Mouse (Mus musculus) intestine, postnatal 0 days (tissue): Measurements from ENCODE around the gene Soat2. TPM values are rescaled to one million over a fixed set of nuclear protein-coding genes. Genes with fewer than 3 reads are reported as not detected.

Source experiments
- ATAC-seq: fragments of 200-750 bp; cut with Nextera tagmentation; 2 replicates; pipeline ENCODE4 v1.8.0; 2017; ENCODE audit warnings: mild to moderate bottlenecking, moderate TSS enrichment, moderate library complexity
- H3K27ac ChIP-seq: fragments of 300-500 bp; sonication (generic); 2 replicates; pipeline ENCODE4 v1.5.1; 2014; ENCODE audit warnings: mild to moderate bottlenecking, low read depth, low read length, moderate library complexity
- H3K27me3 ChIP-seq: fragments of 300-500 bp; sonication (generic); replicated peaks from 2 replicates; pipeline ENCODE4 v1.6.1; 2014; ENCODE audit warnings: low read length, mixed read lengths; ENCODE audit not compliant: control insufficient read depth, insufficient read depth
- H3K36me3 ChIP-seq: fragments of 300-500 bp; sonication (generic); 2 replicates; pipeline ENCODE4 v1.6.1; 2014; ENCODE audit warnings: mild to moderate bottlenecking, moderate library complexity; ENCODE audit not compliant: control insufficient read depth, insufficient read depth
- H3K4me1 ChIP-seq: fragments of 300-500 bp; sonication (generic); replicated peaks from 2 replicates; pipeline ENCODE4 v1.6.1; 2014; ENCODE audit warnings: antibody characterized with exemption, low read length, mixed read lengths; ENCODE audit not compliant: control insufficient read depth, insufficient read depth
- H3K4me2 ChIP-seq: fragments of 300-500 bp; sonication (generic); replicated peaks from 2 replicates; pipeline ENCODE4 v1.6.1; 2014; ENCODE audit warnings: low read depth, mild to moderate bottlenecking, moderate library complexity
- H3K4me3 ChIP-seq: fragments of 300-500 bp; sonication (generic); 2 replicates; pipeline ENCODE4 v1.5.1; 2014; ENCODE audit warnings: low read depth, low read length
- H3K9ac ChIP-seq: fragments of 300-500 bp; sonication (generic); 2 replicates; pipeline ENCODE4 v1.6.1; 2014; ENCODE audit warnings: mild to moderate bottlenecking, low read depth, low read length
- H3K9me3 ChIP-seq: fragments of 300-500 bp; sonication (generic); 2 replicates; pipeline ENCODE4 v1.6.1; 2016; ENCODE audit warnings: mixed run types; ENCODE audit not compliant: control insufficient read depth
- CTCF ChIP-seq: sonication (generic); IDR thresholded peaks from 2 replicates; pipeline ENCODE4 v1.5.1; 2016; ENCODE audit warnings: low read depth, mild to moderate bottlenecking, control low read depth, antibody characterized with exemption, moderate library complexity
- WGBS: fragments of 180-500 bp; shearing (Covaris S2); extraction: QIAGEN DNeasy Blood & Tissue Kit; methylation state at CpG from one replicate; pipeline ENCODE4 v1.1.7; 2014; 5-methylcytosine and 5-hydroxymethylcytosine counted together
- polyA plus RNA-seq: library from polyadenylated mRNA; unstranded; fragments of >200 nt; fragmentation: Nextera tagmentation; extraction: Ambion mirVana; gene quantifications from 2 replicates; pipeline ENCODE4 v1.2.1, GENCODE M21; 2015

Soat2 gene
- polyA plus RNA-seq, 1 experiment from 2014 or later = 52.7 TPM

DNA sequence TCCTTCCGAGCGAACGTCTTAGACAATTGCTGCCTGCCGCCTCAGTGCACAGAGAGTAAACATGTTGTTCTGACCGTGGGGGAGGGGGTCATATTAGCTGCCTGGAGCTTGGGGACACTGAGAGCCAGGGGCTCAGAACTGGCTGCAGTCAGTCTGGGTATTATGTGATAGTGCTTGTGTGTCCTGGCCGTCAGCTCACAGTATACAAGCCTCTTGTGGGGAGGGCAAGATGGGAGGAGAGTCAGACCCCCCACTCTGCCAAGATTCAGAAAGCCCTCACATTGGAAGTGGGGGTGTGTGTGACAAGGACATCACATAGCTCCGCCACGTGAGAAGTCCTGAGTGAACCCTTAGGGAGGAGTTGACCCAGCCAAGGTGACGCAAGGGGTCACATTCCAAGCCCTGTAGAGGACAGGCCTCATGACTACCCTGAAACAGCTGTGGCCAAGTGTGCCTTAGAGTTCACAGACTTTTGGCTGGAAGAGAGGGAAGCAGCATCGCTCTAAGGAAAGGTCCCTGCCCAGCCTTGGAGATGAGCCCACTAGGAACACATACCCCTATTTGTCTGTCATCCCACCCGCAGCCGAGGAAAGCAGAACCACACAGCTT lies 46.3 kb upstream of the Soat2 start:
- H3K9me3 ChIP-seq = no peaks in the 10 kb centered on the region
- ATAC-seq = no peak
- H3K4me3 ChIP-seq = peak overlapping the region; percentile 57
- peaks cover 31% of the 10 kb centered on the region for H3K4me1 ChIP-seq
- H3K9ac ChIP-seq = peak overlapping the region; percentile 50; the same call in 1 of the 2 replicates
- H3K27me3 ChIP-seq = no peaks in the 10 kb centered on the region
- peaks cover 17% of the 10 kb centered on the region; the same call in 1 of the 2 replicates for H3K36me3 ChIP-seq
- peak overlapping the region; percentile 87 for H3K27ac ChIP-seq
- 40% methylated on average over 12 of the region's 12 CpGs for WGBS
- TF ChIP-seq CTCF = no peak
- H3K4me2 ChIP-seq = peak overlapping the region; percentile 88

DNA sequence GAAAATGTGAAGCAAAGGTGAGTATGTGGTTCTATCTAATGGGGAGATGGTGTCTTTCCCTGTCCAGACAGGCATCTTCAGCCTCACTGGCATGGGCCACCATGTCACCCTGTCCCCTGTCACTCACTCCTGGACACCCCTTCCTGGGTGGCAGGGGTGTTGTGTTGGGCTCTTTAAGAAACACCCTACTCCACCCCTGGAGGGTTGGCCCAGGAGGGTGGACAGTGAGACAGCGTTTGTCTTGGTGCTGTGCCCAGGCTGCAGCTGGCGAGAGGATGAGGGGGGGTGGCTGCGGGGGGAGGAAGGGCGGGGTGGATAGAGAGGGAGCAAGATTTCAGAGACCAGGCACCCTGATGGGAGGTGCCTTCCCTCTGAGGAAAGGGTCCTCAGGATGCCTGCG lies 45.0 kb upstream of the Soat2 start:
- H3K4me2 ChIP-seq = peak overlapping the region; percentile 77; the same call in 1 of the 2 replicates
- H3K4me3 ChIP-seq = no peak overlapping the region
- peaks cover 29% of the 10 kb centered on the region; the same call in 1 of the 2 replicates for H3K36me3 ChIP-seq
- ATAC-seq = no peak
- 55% methylated on average over 5 of the region's 5 CpGs for WGBS
- no peak overlapping the region for H3K27ac ChIP-seq
- peaks cover 26% of the 10 kb centered on the region for H3K4me1 ChIP-seq
- no peak for TF ChIP-seq CTCF
- H3K9ac ChIP-seq = no peak overlapping the region
- H3K9me3 ChIP-seq = no peaks in the 10 kb centered on the region
- H3K27me3 ChIP-seq = no peaks in the 10 kb centered on the region

DNA sequence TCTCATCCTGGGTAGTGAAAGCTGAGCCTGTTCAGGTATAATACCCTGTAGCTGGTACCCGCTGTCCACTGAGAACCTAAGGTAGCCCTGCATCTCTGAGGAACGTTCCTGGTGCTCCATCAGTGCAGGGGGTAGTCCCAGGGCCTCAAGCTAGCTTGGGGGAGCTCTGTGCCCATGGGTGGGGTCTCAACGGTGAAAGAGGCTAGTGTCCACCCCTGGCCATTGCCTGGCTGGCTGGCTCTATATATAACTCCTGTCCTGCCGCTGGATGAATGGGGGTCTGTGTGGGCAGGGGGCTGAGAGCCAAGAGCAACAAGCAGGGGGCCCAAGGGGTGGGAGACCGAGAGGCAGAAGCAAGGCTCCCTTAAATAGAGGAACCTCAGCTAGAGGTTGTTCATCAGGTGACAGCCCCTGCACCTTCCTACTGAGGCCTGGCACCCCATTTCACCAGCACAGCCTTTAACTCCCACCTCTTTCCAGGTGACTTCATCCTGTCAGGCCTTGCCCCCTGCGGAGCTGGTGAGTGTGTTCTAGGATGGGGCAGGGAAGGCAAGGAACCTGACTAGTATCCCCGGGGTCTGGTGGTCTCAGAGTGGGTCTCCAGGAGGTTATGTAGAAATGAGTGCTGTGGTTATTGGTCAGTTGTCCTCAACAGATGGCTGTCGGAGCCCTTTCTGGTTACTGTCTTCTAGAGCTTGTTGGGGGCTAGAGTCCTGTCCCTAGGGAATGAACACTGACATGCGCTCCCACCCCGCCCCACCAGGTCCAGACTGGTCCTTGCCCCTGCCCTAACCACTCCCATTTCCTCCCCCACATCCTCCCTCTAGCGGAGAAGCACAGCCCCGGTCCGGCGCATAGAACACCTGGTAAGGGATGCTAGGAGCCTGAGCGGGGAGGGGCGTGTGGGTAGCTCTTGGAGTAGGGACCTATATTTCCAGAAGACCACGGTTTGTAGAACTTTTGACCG lies 44.3 kb upstream of the Soat2 start:
- Histone ChIP-seq H3K27ac (no peak overlapping the region), H3K9ac (no peak overlapping the region), H3K27me3 (no peaks in the 10 kb centered on the region), H3K9me3 (no peaks in the 10 kb centered on the region), H3K4me2 (peak overlapping the region; percentile 77), H3K36me3 (peaks cover 36% of the 10 kb centered on the region), H3K4me1 (peaks cover 24% of the 10 kb centered on the region), H3K4me3 (peak overlapping the region; percentile 34)
- peak; percentile 55 for TF ChIP-seq CTCF
- no peak for ATAC-seq
- WGBS = 40% methylated on average over 18 of the region's 18 CpGs

DNA sequence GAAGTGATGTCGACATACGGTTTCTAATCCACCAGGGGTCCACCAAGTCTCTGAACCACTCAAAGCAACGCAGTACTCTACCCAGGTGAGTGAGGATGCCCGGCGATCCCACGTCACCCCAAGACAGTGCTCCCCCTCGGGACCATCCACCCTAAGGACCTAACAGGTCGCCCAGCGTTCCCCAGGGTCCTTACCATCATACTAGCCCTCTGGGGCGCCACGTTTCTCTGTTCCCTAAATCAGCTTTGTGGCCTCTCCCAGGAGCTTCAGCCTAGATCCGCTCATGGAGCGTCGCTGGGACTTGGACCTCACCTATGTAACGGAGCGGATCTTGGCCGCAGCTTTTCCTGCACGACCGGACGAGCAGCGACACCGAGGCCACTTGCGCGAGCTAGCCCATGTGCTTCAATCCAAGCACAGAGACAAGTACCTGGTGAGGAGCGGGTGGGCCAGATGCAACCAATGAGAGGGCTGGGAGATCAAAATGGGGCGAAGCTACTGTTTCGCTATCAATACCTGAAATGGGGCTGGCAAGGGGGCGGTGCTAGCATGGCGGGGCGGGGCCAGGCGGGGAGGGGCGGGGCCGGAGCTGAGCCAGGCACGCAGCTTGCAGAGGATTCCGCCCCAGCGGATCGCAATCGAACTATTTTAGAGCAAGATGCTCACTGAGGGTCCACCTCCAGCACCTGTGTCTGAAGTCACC lies 43.4 kb upstream of the Soat2 start:
- H3K4me1 ChIP-seq = peaks cover 15% of the 10 kb centered on the region
- WGBS = 33% methylated on average over 38 of the region's 38 CpGs
- H3K36me3 ChIP-seq = peaks cover 40% of the 10 kb centered on the region
- H3K27me3 ChIP-seq = no peaks in the 10 kb centered on the region
- peak overlapping the region; percentile 34 for H3K4me3 ChIP-seq
- TF ChIP-seq CTCF = no peak; the same call in 1 of the 2 replicates
- no peak for ATAC-seq
- H3K27ac ChIP-seq = no peak overlapping the region
- H3K4me2 ChIP-seq = peak overlapping the region; percentile 77
- H3K9ac ChIP-seq = no peak overlapping the region
- H3K9me3 ChIP-seq = no peaks in the 10 kb centered on the region

DNA sequence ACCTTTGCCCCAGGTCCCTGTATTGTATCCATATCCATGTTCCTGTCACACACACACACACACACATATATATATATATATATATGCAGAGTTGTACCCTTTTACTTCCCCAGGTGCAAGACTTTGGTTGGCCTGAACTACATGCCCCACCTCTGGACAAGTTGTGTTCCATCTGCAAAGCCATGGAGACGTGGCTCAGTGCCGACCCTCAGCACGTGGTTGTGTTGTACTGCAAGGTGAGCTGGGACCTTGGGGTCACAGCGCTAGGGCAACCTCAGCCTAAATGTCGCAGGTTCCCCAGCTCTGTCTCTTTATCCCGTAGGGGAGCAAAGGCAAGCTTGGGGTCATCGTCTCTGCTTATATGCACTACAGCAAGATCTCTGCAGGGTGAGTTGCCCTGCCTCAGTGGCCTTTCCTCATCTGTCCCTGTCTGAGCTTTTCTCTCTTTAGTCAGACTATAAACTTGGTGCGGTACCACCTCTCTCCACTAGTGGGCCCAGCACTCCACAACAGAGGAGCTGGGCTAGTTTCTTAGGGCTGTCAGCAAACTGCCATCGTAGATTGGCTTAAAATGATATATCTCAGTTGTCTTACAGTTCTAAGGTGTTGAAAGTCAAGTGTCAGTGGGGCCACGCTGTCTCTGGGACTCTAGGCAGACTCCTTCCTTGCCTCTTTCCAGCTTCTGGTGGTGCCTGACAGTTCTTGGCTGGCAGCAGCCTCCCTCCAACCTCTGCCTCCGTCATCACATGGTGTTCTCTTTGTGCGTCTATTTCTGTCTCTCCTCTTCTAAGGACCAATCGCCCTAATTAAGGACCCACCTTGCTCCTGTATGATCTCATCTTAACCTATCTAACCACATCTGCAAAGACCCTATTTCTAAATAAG lies 42.4 kb upstream of the Soat2 start:
- no peak overlapping the region for H3K4me3 ChIP-seq
- 46% methylated on average over 13 of the region's 13 CpGs for WGBS
- H3K27ac ChIP-seq = no peak overlapping the region
- no peak for ATAC-seq
- no peak overlapping the region for H3K9ac ChIP-seq
- no peaks in the 10 kb centered on the region for H3K9me3 ChIP-seq
- H3K36me3 ChIP-seq = peaks cover 48% of the 10 kb centered on the region
- peak; percentile 82 for TF ChIP-seq CTCF
- 0 out of 2 replicates have a peak, but pooled peaks cover 8% of the 10 kb centered on the region for H3K4me1 ChIP-seq
- peak overlapping the region; percentile 77; the same call in 1 of the 2 replicates for H3K4me2 ChIP-seq
- H3K27me3 ChIP-seq = no peaks in the 10 kb centered on the region
